Mouse (Mus musculus): ENCODE results near the gene Fam178b. TPM values are rescaled to one million over a fixed set of nuclear protein-coding genes. Genes with fewer than 3 reads are reported as not detected.
"Not testable (repeated sequence)": the region's sequence is repeated elsewhere in the genome, so short reads cannot be mapped to it uniquely, and the experiment has no call there.

Gene Fam178b
- polyA plus RNA-seq, 1 experiment from 2014 or later = 3.0 TPM

GRCm38 (mm10) chr1:36625442-36625841, 57.5 kb downstream of the Fam178b start:
- ATAC-seq (ENCODE audit: insufficient number of reproducible peaks, low FRiP score) = no peak
- Histone ChIP-seq H3K4me3 (no peak overlapping the region), H3K4me1 (replicated peaks) (peaks cover 15% of the 10 kb centered on the region), H3K27ac (ENCODE audit: poor library complexity, severe bottlenecking) (no peak overlapping the region), H3K36me3 (no peaks in the 10 kb centered on the region), H3K9ac (no peak overlapping the region), H3K27me3 (replicated peaks) (no peaks in the 10 kb centered on the region), H3K4me2 (no peak overlapping the region), H3K9me3 (replicated peaks) (peaks cover 13% of the 10 kb centered on the region)
- 75% methylated on average over 5 of the region's 5 CpGs for WGBS

- H3K4me1 ChIP-seq (replicated peaks); H3K36me3 ChIP-seq; ATAC-seq (ENCODE audit: insufficient number of reproducible peaks, low FRiP score); H3K27me3 ChIP-seq (replicated peaks); H3K9ac ChIP-seq; H3K4me2 ChIP-seq; H3K27ac ChIP-seq (ENCODE audit: poor library complexity, severe bottlenecking); H3K9me3 ChIP-seq (replicated peaks); H3K4me3 ChIP-seq: not testable (repeated sequence)
- WGBS = 72% methylated on average over 5 of the region's 5 CpGs
Observed at GRCm38 (mm10) chr1:36615958-36616357, 67.0 kb downstream of the Fam178b start.

GRCm38 (mm10) chr1:36615188-36615587, 67.8 kb downstream of the Fam178b start:
- H3K4me3 ChIP-seq = no peak overlapping the region
- no peaks in the 10 kb centered on the region for H3K36me3 ChIP-seq
- no peak overlapping the region for H3K9ac ChIP-seq
- no peak overlapping the region for H3K27ac ChIP-seq (ENCODE audit: poor library complexity, severe bottlenecking)
- H3K27me3 ChIP-seq (replicated peaks) = no peaks in the 10 kb centered on the region
- no peak for ATAC-seq (ENCODE audit: insufficient number of reproducible peaks, low FRiP score)
- H3K4me2 ChIP-seq = no peak overlapping the region
- H3K4me1 ChIP-seq (replicated peaks) = peaks cover 6% of the 10 kb centered on the region; the same call in 1 of the 2 replicates
- WGBS = 73% methylated on average over 8 of the region's 8 CpGs
- H3K9me3 ChIP-seq (replicated peaks) = no peaks in the 10 kb centered on the region

GRCm38 (mm10) chr1:36614584-36614983, 68.4 kb downstream of the Fam178b start:
- Histone ChIP-seq H3K4me1 (replicated peaks) (peaks cover 6% of the 10 kb centered on the region; the same call in 1 of the 2 replicates), H3K36me3 (no peaks in the 10 kb centered on the region), H3K4me3 (no peak overlapping the region), H3K27ac (ENCODE audit: poor library complexity, severe bottlenecking) (no peak overlapping the region), H3K9me3 (replicated peaks) (no peaks in the 10 kb centered on the region), H3K9ac (no peak overlapping the region), H3K27me3 (replicated peaks) (no peaks in the 10 kb centered on the region), H3K4me2 (no peak overlapping the region)
- WGBS = 61% methylated on average over 1 of the region's 1 CpGs
- no peak for ATAC-seq (ENCODE audit: insufficient number of reproducible peaks, low FRiP score)

- WGBS = 88% methylated on average over 10 of the region's 10 CpGs
- Histone ChIP-seq H3K36me3 (no peaks in the 10 kb centered on the region), H3K9ac (no peak overlapping the region)
Observed at GRCm38 (mm10) chr1:36613374-36613895, 69.5 kb downstream of the Fam178b start.

GRCm38 (mm10) chr1:36612362-36612761, 70.6 kb downstream of the Fam178b start:
- no peaks in the 10 kb centered on the region for H3K36me3 ChIP-seq
- H3K9ac ChIP-seq = no peak overlapping the region
- no peaks in the 10 kb centered on the region for H3K27me3 ChIP-seq (replicated peaks)
- H3K9me3 ChIP-seq (replicated peaks) = no peaks in the 10 kb centered on the region
- H3K4me3 ChIP-seq = no peak overlapping the region
- no peak overlapping the region for H3K4me2 ChIP-seq
- no peak overlapping the region for H3K27ac ChIP-seq (ENCODE audit: poor library complexity, severe bottlenecking)
- peaks cover 7% of the 10 kb centered on the region for H3K4me1 ChIP-seq (replicated peaks)
- WGBS = 76% methylated on average over 6 of the region's 6 CpGs
- no peak for ATAC-seq (ENCODE audit: insufficient number of reproducible peaks, low FRiP score)

More at GRCm38 (mm10) chr1:36613374-36613895, 69.5 kb downstream of the Fam178b start:
- Histone ChIP-seq H3K4me3 (no peak overlapping the region), H3K27ac (ENCODE audit: poor library complexity, severe bottlenecking) (no peak overlapping the region), H3K9me3 (replicated peaks) (no peaks in the 10 kb centered on the region), H3K27me3 (replicated peaks) (no peaks in the 10 kb centered on the region), H3K4me2 (no peak overlapping the region), H3K4me1 (replicated peaks) (peaks cover 6% of the 10 kb centered on the region; the same call in 1 of the 2 replicates)
- no peak for ATAC-seq (ENCODE audit: insufficient number of reproducible peaks, low FRiP score)

GRCm38 (mm10) chr1:36611449-36612123, 71.4 kb downstream of the Fam178b start:
- WGBS = 70% methylated on average over 13 of the region's 13 CpGs
- no peak overlapping the region for H3K9ac ChIP-seq
- ATAC-seq (ENCODE audit: insufficient number of reproducible peaks, low FRiP score) = no peak
- no peaks in the 10 kb centered on the region for H3K9me3 ChIP-seq (replicated peaks)
- H3K4me1 ChIP-seq (replicated peaks) = peaks cover 15% of the 10 kb centered on the region
- no peak overlapping the region for H3K27ac ChIP-seq (ENCODE audit: poor library complexity, severe bottlenecking)
- H3K36me3 ChIP-seq = no peaks in the 10 kb centered on the region
- H3K27me3 ChIP-seq (replicated peaks) = no peaks in the 10 kb centered on the region
- H3K4me2 ChIP-seq = no peak overlapping the region
- H3K4me3 ChIP-seq = no peak overlapping the region

GRCm38 (mm10) chr1:36608211-36608610, 74.8 kb downstream of the Fam178b start:
- H3K4me2 ChIP-seq = no peak overlapping the region
- H3K4me1 ChIP-seq (replicated peaks) = peaks cover 24% of the 10 kb centered on the region
- no peaks in the 10 kb centered on the region for H3K27me3 ChIP-seq (replicated peaks)
- no peak for ATAC-seq (ENCODE audit: insufficient number of reproducible peaks, low FRiP score)
- no peaks in the 10 kb centered on the region for H3K36me3 ChIP-seq
- no peak overlapping the region for H3K27ac ChIP-seq (ENCODE audit: poor library complexity, severe bottlenecking)
- WGBS = 76% methylated on average over 4 of the region's 4 CpGs
- no peak overlapping the region for H3K4me3 ChIP-seq
- H3K9me3 ChIP-seq (replicated peaks) = no peaks in the 10 kb centered on the region
- H3K9ac ChIP-seq = no peak overlapping the region

- 47% methylated on average over 7 of the region's 7 CpGs for WGBS
- Histone ChIP-seq H3K27me3 (replicated peaks) (no peaks in the 10 kb centered on the region), H3K4me3 (no peak overlapping the region), H3K9me3 (replicated peaks) (no peaks in the 10 kb centered on the region), H3K36me3 (no peaks in the 10 kb centered on the region), H3K27ac (ENCODE audit: poor library complexity, severe bottlenecking) (no peak overlapping the region), H3K9ac (no peak overlapping the region), H3K4me2 (no peak overlapping the region), H3K4me1 (replicated peaks) (peaks cover 28% of the 10 kb centered on the region)
- ATAC-seq (ENCODE audit: insufficient number of reproducible peaks, low FRiP score) = peak; percentile 43; the same call in 1 of the 2 replicates
Observed at GRCm38 (mm10) chr1:36606951-36607350, 76.0 kb downstream of the Fam178b start.

GRCm38 (mm10) chr1:36604254-36605156, 78.5 kb downstream of the Fam178b start:
- Histone ChIP-seq H3K27ac (ENCODE audit: poor library complexity, severe bottlenecking) (no peak overlapping the region), H3K4me2 (no peak overlapping the region), H3K4me1 (replicated peaks) (peaks cover 24% of the 10 kb centered on the region), H3K9me3 (replicated peaks) (no peaks in the 10 kb centered on the region), H3K9ac (no peak overlapping the region), H3K4me3 (no peak overlapping the region), H3K27me3 (replicated peaks) (no peaks in the 10 kb centered on the region), H3K36me3 (no peaks in the 10 kb centered on the region)
- no peak for ATAC-seq (ENCODE audit: insufficient number of reproducible peaks, low FRiP score)
- 78% methylated on average over 12 of the region's 12 CpGs for WGBS

GRCm38 (mm10) chr1:36603361-36603760, 79.6 kb downstream of the Fam178b start:
- no peaks in the 10 kb centered on the region for H3K9me3 ChIP-seq (replicated peaks)
- WGBS = 53% methylated on average over 9 of the region's 9 CpGs
- ATAC-seq (ENCODE audit: insufficient number of reproducible peaks, low FRiP score) = no peak
- H3K4me1 ChIP-seq (replicated peaks) = peaks cover 27% of the 10 kb centered on the region
- H3K9ac ChIP-seq = no peak overlapping the region
- H3K27me3 ChIP-seq (replicated peaks) = no peaks in the 10 kb centered on the region
- no peak overlapping the region for H3K4me3 ChIP-seq
- no peak overlapping the region for H3K4me2 ChIP-seq
- H3K36me3 ChIP-seq = no peaks in the 10 kb centered on the region
- H3K27ac ChIP-seq (ENCODE audit: poor library complexity, severe bottlenecking) = no peak overlapping the region
